Mouse (Mus musculus) cerebellum, adult 2 months (tissue): ENCODE measurements around the gene S1pr2.
A peak's percentile ranks its signal among the peaks of the same experiment; 100 is the strongest.

ENCODE experiments used
- CTCF ChIP-seq: fragments of 200-500 bp; IDR thresholded peaks from 2 replicates; pipeline ENCODE4 v1.5.1; 2011; ENCODE audit warnings: low read depth, mild to moderate bottlenecking, control low read depth, low read length, moderate library complexity, borderline replicate concordance; ENCODE audit not compliant: insufficient read depth
- POLR2A ChIP-seq: fragments of 200-500 bp; IDR thresholded peaks from 2 replicates; pipeline ENCODE4 v1.6.1; 2011; ENCODE audit warnings: low read length, control low read depth, borderline replicate concordance; ENCODE audit not compliant: insufficient read depth

DNA sequence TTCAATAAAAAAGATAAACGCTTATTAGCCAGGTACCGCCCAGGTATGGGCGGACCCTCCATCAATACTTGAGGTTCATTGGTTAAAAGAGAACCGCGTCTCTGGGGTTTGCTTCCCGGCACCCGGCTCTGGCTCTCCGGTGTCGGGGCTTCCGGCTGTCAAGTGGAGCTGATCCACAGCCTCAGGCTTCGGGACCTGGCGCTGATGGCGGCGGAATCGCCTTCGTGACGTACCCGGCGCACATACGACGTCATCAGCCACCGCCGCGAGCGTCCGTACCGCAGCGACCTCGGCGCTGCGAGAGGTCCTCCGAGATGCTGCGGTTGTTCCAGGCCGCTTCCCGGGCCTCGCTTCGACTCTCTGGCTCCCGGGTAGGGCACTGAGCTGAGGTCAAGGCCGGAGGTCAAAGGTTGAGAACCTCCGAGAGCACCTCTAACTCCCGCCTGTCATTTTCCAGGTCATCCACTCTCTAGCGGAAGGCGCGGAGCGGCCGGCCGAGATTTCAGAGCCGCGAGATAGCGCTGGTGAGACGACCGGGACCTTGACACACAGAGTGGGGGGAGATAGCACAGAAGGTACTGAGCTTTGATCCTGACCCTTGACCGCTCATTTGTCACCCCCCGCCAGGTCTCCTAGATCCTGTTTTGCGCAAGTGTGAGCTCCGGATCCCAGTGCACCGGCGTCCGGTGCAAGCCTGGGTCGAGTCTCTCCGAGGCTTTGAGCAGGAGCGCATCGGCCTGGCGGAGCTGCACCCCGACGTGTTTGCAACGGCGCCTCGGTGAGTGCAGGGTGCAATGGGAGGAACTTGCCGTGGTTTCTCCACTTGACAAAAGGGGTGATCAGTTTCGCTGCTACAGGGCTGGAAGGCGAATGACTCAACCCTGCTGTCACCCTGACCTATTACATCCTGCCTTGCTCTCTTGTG lies 26.3 kb upstream of the S1pr2 start, which contains the start of gene Mrpl4:
- TF ChIP-seq POLR2A, result peak; percentile 98
- TF ChIP-seq CTCF, result no peak
